Mouse (Mus musculus) midbrain, embryonic 14.5 days (tissue): Measurements from ENCODE around the gene Atic. TPM values are rescaled to one million over a fixed set of nuclear protein-coding genes. Genes with fewer than 3 reads are reported as not detected.

ENCODE experiments used
- ATAC-seq: fragments of 200-750 bp; cut with Nextera tagmentation; 2 replicates; pipeline ENCODE4 v1.8.0; 2017; ENCODE audit warnings: moderate number of reproducible peaks, moderate library complexity; ENCODE audit not compliant: low FRiP score, low TSS enrichment
- DNase-seq: peaks from one replicate; pipeline ENCODE4 v3.0.0-alpha.2; 2015
- H3K27ac ChIP-seq: fragments of 300-500 bp; sonication (generic); replicated peaks from 2 replicates; pipeline ENCODE4 v1.5.1; 2014; ENCODE audit warnings: mild to moderate bottlenecking, low read depth, low read length, moderate library complexity
- H3K27me3 ChIP-seq: fragments of 300-500 bp; sonication (generic); 2 replicates; pipeline ENCODE4 v1.6.1; 2014; ENCODE audit warnings: low read length, control low read depth, mixed read lengths; ENCODE audit not compliant: control insufficient read depth, insufficient read depth
- H3K36me3 ChIP-seq: fragments of 300-500 bp; sonication (generic); 2 replicates; pipeline ENCODE4 v1.6.1; 2014; ENCODE audit warnings: low read length, control low read depth; ENCODE audit not compliant: control insufficient read depth, insufficient read depth
- H3K4me1 ChIP-seq: fragments of 300-500 bp; sonication (generic); 2 replicates; pipeline ENCODE4 v1.6.1; 2014; ENCODE audit warnings: mild to moderate bottlenecking, antibody characterized with exemption, low read length, control low read depth; ENCODE audit not compliant: control insufficient read depth, insufficient read depth
- H3K4me2 ChIP-seq: fragments of 300-500 bp; sonication (generic); 2 replicates; pipeline ENCODE4 v1.6.1; 2014; ENCODE audit warnings: mild to moderate bottlenecking, low read length, moderate library complexity
- H3K4me3 ChIP-seq: fragments of 300-500 bp; sonication (generic); replicated peaks from 2 replicates; pipeline ENCODE4 v1.5.1; 2014; ENCODE audit warnings: low read depth, low read length
- H3K9ac ChIP-seq: fragments of 300-500 bp; sonication (generic); replicated peaks from 2 replicates; pipeline ENCODE4 v1.6.1; 2014; ENCODE audit warnings: mild to moderate bottlenecking, low read length, moderate library complexity
- H3K9me3 ChIP-seq: fragments of 300-500 bp; sonication (generic); 2 replicates; pipeline ENCODE4 v1.6.1; 2016; ENCODE audit warnings: low read length, control low read depth, mixed read lengths; ENCODE audit not compliant: control insufficient read depth
- WGBS: fragments of 180-500 bp; shearing (Covaris S2); extraction: QIAGEN DNeasy Blood & Tissue Kit; methylation state at CpG from one replicate; pipeline ENCODE4 v1.1.7; 2014; 5-methylcytosine and 5-hydroxymethylcytosine counted together
- polyA plus RNA-seq: library from polyadenylated mRNA; unstranded; fragments of >200 nt; fragmentation: Nextera tagmentation; extraction: Ambion mirVana; gene quantifications from 2 replicates; pipeline ENCODE4 v1.2.1, GENCODE M21; 2014

Gene Atic
- polyA plus RNA-seq, 1 experiment from 2014 or later = 30.6 TPM

GRCm38 (mm10) chr1:71583302-71583701, 26.4 kb downstream of the Atic start:
- no peak for ATAC-seq
- WGBS = 96% methylated on average over 8 of the region's 8 CpGs
- Histone ChIP-seq H3K9me3 (no peaks in the 10 kb centered on the region), H3K9ac (no peak overlapping the region), H3K4me2 (no peak overlapping the region), H3K27me3 (no peaks in the 10 kb centered on the region), H3K27ac (no peak overlapping the region), H3K4me3 (no peak overlapping the region), H3K4me1 (no peaks in the 10 kb centered on the region), H3K36me3 (peaks cover 11% of the 10 kb centered on the region)
- DNase-seq = no peak

GRCm38 (mm10) chr1:71583900-71584299, 26.9 kb downstream of the Atic start:
- no peak overlapping the region for H3K27ac ChIP-seq
- DNase-seq = no peak
- no peak for ATAC-seq
- no peaks in the 10 kb centered on the region for H3K9me3 ChIP-seq
- H3K4me2 ChIP-seq = no peak overlapping the region
- 95% methylated on average over 7 of the region's 7 CpGs for WGBS
- H3K9ac ChIP-seq = no peak overlapping the region
- H3K4me3 ChIP-seq = no peak overlapping the region
- H3K4me1 ChIP-seq = no peaks in the 10 kb centered on the region
- no peaks in the 10 kb centered on the region for H3K27me3 ChIP-seq
- H3K36me3 ChIP-seq = peaks cover 5% of the 10 kb centered on the region

DNA sequence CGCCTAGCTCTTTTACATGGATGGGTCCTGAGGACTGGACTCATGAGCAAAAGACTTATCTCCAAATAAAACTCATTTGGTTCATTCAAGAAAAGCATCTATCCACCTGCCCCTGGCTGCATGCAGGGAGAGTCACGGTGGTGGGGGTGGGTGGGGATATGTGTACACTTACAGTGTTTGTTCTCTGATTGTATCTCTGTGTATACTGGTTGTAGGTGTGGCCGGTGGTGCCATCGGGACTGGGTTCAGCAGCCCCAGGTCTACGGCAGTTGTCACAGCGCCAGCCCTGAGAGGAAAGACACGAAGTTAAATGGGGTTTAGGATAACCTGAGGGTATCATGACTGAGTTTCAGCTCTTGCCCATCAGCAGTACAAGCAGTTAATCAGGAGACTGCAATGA, 29.7 kb downstream of the Atic start:
- no peak for ATAC-seq
- DNase-seq = no peak
- Histone ChIP-seq H3K9ac (no peak overlapping the region), H3K27ac (no peak overlapping the region), H3K4me3 (no peak overlapping the region), H3K4me1 (no peaks in the 10 kb centered on the region), H3K27me3 (no peaks in the 10 kb centered on the region), H3K4me2 (no peak overlapping the region), H3K9me3 (no peaks in the 10 kb centered on the region), H3K36me3 (no peaks in the 10 kb centered on the region)
- WGBS = 93% methylated on average over 7 of the region's 7 CpGs

GRCm38 (mm10) chr1:71590038-71590437, 33.1 kb downstream of the Atic start:
- DNase-seq = no peak
- no peaks in the 10 kb centered on the region for H3K36me3 ChIP-seq
- no peak for ATAC-seq
- no peaks in the 10 kb centered on the region for H3K27me3 ChIP-seq
- H3K4me3 ChIP-seq = no peak overlapping the region
- H3K27ac ChIP-seq = no peak overlapping the region
- no peak overlapping the region for H3K4me2 ChIP-seq
- H3K9me3 ChIP-seq = no peaks in the 10 kb centered on the region
- no peaks in the 10 kb centered on the region for H3K4me1 ChIP-seq
- 99% methylated on average over 11 of the region's 11 CpGs for WGBS
- no peak overlapping the region for H3K9ac ChIP-seq

DNA sequence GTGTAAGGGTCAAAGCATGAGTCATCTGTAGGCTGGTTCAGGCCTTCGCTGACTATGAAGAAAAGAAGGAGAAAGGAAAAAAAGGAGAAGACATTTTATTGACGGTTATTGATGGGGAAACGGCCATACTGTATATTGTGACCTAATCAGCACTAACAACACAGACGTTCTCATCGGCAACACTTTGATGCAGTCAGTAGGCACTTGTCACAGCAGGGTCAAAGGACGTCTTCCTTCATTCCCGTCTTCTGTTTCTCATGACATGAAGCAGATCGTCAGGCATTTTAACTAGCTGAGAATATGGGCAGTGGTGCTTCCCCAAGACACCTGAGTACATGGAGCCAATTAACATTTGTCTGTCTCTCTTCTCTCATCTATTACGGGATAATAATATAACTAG, 36.2 kb downstream of the Atic start:
- Histone ChIP-seq H3K36me3 (0 out of 2 replicates have a peak, but pooled peaks cover 7% of the 10 kb centered on the region), H3K4me1 (no peaks in the 10 kb centered on the region), H3K9me3 (no peaks in the 10 kb centered on the region), H3K27ac (no peak overlapping the region), H3K9ac (no peak overlapping the region), H3K4me2 (no peak overlapping the region), H3K4me3 (no peak overlapping the region), H3K27me3 (no peaks in the 10 kb centered on the region)
- 95% methylated on average over 9 of the region's 9 CpGs for WGBS
- DNase-seq (no peak), ATAC-seq (no peak)

GRCm38 (mm10) chr1:71594268-71594667, 37.3 kb downstream of the Atic start:
- ATAC-seq (no peak), DNase-seq (no peak)
- H3K27me3 ChIP-seq = no peaks in the 10 kb centered on the region
- H3K4me1 ChIP-seq = no peaks in the 10 kb centered on the region
- no peak overlapping the region for H3K4me2 ChIP-seq
- no peak overlapping the region for H3K9ac ChIP-seq
- H3K4me3 ChIP-seq = no peak overlapping the region
- H3K27ac ChIP-seq = no peak overlapping the region
- 90% methylated on average over 2 of the region's 2 CpGs for WGBS
- H3K36me3 ChIP-seq = 0 out of 2 replicates have a peak, but pooled peaks cover 7% of the 10 kb centered on the region
- no peaks in the 10 kb centered on the region for H3K9me3 ChIP-seq

DNA sequence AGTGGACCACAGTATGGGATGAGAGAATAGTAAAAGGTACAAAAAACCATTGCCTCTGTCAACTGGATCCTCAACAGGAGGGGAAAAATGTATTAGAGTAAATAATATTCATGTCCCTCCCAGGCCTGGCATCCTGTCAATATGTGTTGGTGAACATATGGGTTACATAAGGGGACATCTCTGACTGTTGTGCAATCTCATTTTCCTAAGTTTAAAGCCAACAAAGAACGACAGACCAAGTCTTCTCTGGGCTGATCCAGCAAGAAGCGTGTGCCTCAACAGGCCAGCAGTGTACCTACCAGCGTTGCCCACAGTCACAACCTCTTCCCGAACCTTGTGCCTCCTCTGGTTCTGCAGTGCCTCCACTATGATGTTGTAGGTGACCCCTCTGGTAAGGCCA, 38.4 kb downstream of the Atic start:
- H3K27ac ChIP-seq = no peak overlapping the region
- no peak overlapping the region for H3K9ac ChIP-seq
- H3K4me3 ChIP-seq = no peak overlapping the region
- WGBS = 93% methylated on average over 4 of the region's 4 CpGs
- H3K27me3 ChIP-seq = no peaks in the 10 kb centered on the region
- 0 out of 2 replicates have a peak, but pooled peaks cover 7% of the 10 kb centered on the region for H3K36me3 ChIP-seq
- ATAC-seq = no peak
- no peak overlapping the region for H3K4me2 ChIP-seq
- DNase-seq = no peak
- H3K9me3 ChIP-seq = no peaks in the 10 kb centered on the region
- H3K4me1 ChIP-seq = no peaks in the 10 kb centered on the region

DNA sequence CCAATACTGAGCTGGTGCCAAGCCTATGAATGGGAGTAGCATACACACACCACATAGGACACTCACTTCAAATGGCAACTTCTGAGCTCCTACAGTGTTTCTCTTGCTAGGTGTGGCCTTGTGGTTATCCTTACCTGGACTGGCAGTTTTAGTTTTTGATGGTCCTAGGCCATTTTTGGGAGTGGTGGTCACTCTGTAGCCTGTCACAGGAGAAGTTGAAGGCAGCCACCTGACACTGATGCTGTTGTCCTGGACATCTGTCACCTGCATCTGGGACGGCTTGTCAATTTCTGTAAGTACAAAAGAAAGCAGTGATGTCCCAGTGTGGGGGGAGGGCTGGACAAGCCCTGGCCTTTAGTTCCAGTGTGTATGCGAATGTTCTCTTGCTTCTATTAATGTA, 48.8 kb downstream of the Atic start:
- Histone ChIP-seq H3K4me1 (no peaks in the 10 kb centered on the region), H3K4me2 (no peak overlapping the region), H3K9me3 (no peaks in the 10 kb centered on the region), H3K27ac (no peak overlapping the region), H3K27me3 (no peaks in the 10 kb centered on the region), H3K9ac (no peak overlapping the region), H3K4me3 (no peak overlapping the region), H3K36me3 (peaks cover 7% of the 10 kb centered on the region; the same call in 1 of the 2 replicates)
- WGBS = 90% methylated on average over 2 of the region's 2 CpGs
- DNase-seq (no peak), ATAC-seq (no peak)

DNA sequence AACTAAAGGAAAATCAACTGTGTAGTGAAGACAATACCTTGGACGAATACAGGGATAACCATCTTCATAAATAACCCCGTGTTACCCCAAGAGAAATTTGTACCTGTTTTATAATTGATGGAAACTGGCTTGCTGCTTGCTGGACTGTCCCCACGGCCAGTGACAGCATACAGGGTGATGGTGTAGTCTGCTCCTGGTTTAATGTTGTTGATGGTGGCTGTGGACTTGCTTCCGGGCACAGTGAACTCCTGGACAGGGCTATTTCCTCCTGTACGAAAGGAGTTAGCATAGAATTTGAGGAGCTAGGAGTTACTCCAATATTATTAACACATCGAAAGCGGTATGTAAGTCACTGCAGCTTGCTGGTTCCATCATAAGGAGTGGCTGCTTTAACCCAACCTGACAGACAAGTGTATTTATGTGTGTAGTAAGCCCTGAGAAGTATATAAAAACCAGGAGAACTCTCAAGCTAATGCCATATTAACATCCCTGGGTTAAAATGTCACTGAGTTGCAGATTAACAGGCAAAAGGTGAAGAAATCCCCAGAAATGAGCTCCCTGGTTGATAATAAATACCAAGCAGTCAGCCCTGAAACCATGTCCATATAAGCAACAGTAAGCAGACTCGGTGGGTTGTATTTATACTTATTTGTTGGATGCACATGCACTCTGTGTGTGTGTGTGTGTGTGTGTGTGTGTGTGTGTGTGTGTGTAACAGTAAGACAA, 49.8 kb downstream of the Atic start:
- Histone ChIP-seq H3K4me3 (no peak overlapping the region), H3K36me3 (peaks cover 6% of the 10 kb centered on the region; the same call in 1 of the 2 replicates), H3K9me3 (no peaks in the 10 kb centered on the region), H3K4me1 (no peaks in the 10 kb centered on the region), H3K27me3 (no peaks in the 10 kb centered on the region), H3K27ac (no peak overlapping the region), H3K4me2 (no peak overlapping the region), H3K9ac (no peak overlapping the region)
- DNase-seq (no peak), ATAC-seq (no peak)
- WGBS = 93% methylated on average over 8 of the region's 8 CpGs
